In the genomic region with DNA sequence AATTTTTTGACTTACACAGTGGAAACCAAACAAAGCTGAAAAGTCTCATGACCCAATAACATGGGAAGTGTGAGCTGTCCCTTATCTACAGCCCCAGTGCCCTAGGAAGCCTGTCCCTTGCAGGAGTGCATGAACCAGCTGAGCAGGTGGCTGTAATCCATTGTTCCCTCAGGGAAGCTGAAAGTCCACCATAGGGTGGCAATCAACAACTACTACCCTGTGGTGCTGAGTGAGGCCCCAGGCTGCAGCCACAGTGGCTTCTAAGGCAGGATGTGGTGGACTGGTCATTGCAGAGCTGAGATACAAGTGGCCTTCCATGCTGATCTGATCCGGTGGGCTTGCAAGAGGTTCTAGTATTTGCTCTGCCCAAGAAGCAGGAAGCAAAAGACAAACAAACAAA, we compare ENCODE assay signal across 31 mouse cellular contexts. TPM values are rescaled to one million over a fixed set of nuclear protein-coding genes. Genes with fewer than 3 reads are reported as not detected.
DNase-seq lines count a peak whose midpoint lies in the region; ATAC-seq lines count a peak whose summit lies in the region.
"Had no signal": no experiment of that assay in that cellular context is flagged by ENCODE, and none has a peak within 500 bp of the region (broad histone marks: within the 10 kb centered on the region; RNA-seq: fewer than 3 reads in every experiment).

No protein-coding gene starts in this region.

- H3K27me3 ChIP-seq in intestine, embryonic 15.5 days (replicated peaks) = 0 out of 2 replicates have a peak, but pooled peaks cover 2% of the 10 kb centered on the region
- H3K27me3 ChIP-seq in stomach, embryonic 16.5 days (ENCODE audit: control insufficient read depth, insufficient read depth, low read length) = no peaks in the 10 kb centered on the region
- H3K27me3 ChIP-seq in hindbrain, embryonic 11.5 days (ENCODE audit: control insufficient read depth, insufficient read depth, low read length) = no peaks in the 10 kb centered on the region
- H3K27me3 ChIP-seq: embryonic facial prominence, embryonic 12.5 days; heart, embryonic 12.5 days; hindbrain, embryonic 15.5 days; limb, embryonic 12.5 days; liver, embryonic 13.5 days had no signal

- H3K9ac ChIP-seq in intestine, embryonic 15.5 days = no peak overlapping the region
- H3K9ac ChIP-seq in stomach, embryonic 16.5 days (ENCODE audit: low read length) = no peak overlapping the region
- H3K9ac ChIP-seq in hindbrain, embryonic 11.5 days (ENCODE audit: low read depth, low read length) = no peak overlapping the region
- H3K9ac ChIP-seq: embryonic facial prominence, embryonic 12.5 days; heart, embryonic 12.5 days; hindbrain, embryonic 15.5 days; limb, embryonic 12.5 days; liver, embryonic 13.5 days had no signal

- peak; percentile 84 for ATAC-seq in intestine, embryonic 15.5 days
- ATAC-seq in stomach, embryonic 16.5 days (ENCODE audit: insufficient read depth, low FRiP score) = peak; percentile 40; the same call in 1 of the 2 replicates
- ATAC-seq in hindbrain, embryonic 11.5 days (ENCODE audit: low FRiP score) = no peak
- ATAC-seq: forebrain, embryonic 14.5 days; inflammation-experienced regulatory T-cells, adult 6 months; midbrain, embryonic 16.5 days had no signal

- no peak overlapping the region for H3K4me2 ChIP-seq in intestine, embryonic 15.5 days (replicated peaks)
- no peak overlapping the region for H3K4me2 ChIP-seq in stomach, embryonic 16.5 days (ENCODE audit: low read depth, low read length)
- H3K4me2 ChIP-seq in hindbrain, embryonic 11.5 days (replicated peaks; ENCODE audit: low read depth, low read length) = no peak overlapping the region
- H3K4me2 ChIP-seq: embryonic facial prominence, embryonic 12.5 days; heart, embryonic 12.5 days; hindbrain, embryonic 15.5 days; limb, embryonic 12.5 days; liver, embryonic 13.5 days; midbrain, embryonic 11.5 days had no signal

- no peaks in the 10 kb centered on the region for H3K9me3 ChIP-seq in intestine, embryonic 15.5 days
- no peaks in the 10 kb centered on the region for H3K9me3 ChIP-seq in stomach, embryonic 16.5 days (replicated peaks; ENCODE audit: control insufficient read depth, low read length)
- no peaks in the 10 kb centered on the region for H3K9me3 ChIP-seq in hindbrain, embryonic 11.5 days (ENCODE audit: control insufficient read depth, low read length)
- H3K9me3 ChIP-seq: embryonic facial prominence, embryonic 12.5 days; G1E; hindbrain, embryonic 15.5 days; liver, embryonic 13.5 days had no signal

- H3K79me2 ChIP-seq in macrophage (ENCODE audit: inconsistent target) = peaks cover 40% of the 10 kb centered on the region

- H3K4me1 ChIP-seq in intestine, embryonic 15.5 days (replicated peaks) = no peaks in the 10 kb centered on the region
- no peaks in the 10 kb centered on the region for H3K4me1 ChIP-seq in stomach, embryonic 16.5 days (ENCODE audit: control insufficient read depth, insufficient read depth, low read length)
- H3K4me1 ChIP-seq in hindbrain, embryonic 11.5 days (replicated peaks; ENCODE audit: control insufficient read depth, insufficient read depth, low read length) = no peaks in the 10 kb centered on the region
- H3K4me1 ChIP-seq: embryonic facial prominence, embryonic 12.5 days; heart, embryonic 12.5 days; hindbrain, embryonic 15.5 days; limb, embryonic 12.5 days; liver, embryonic 13.5 days had no signal

- 58% methylated on average over 1 of the region's 1 CpGs for WGBS in intestine, embryonic 15.5 days
- WGBS in macrophage (ENCODE audit: missing documents) = 11% methylated on average over 1 of the region's 1 CpGs
- WGBS in stomach, embryonic 16.5 days = 65% methylated on average over 1 of the region's 1 CpGs
- 61% methylated on average over 1 of the region's 1 CpGs for WGBS in hindbrain, embryonic 11.5 days

- DNase-seq in heart, adult 11 months = peak; percentile 84
- DNase-seq in heart, postnatal 10 days = no peak
- no peak for DNase-seq in gastrocnemius, adult 18-20 months (ENCODE audit: low spot score)
- DNase-seq in hindbrain, embryonic 11.5 days (ENCODE audit: low spot score) = no peak
- DNase-seq in lung, postnatal 36 days = no peak
- DNase-seq: adrenal gland, adult 8-10 months; cerebellum, adult 11 months; cerebellum, adult 9-10 months; cerebellum, postnatal 36 days; gastrocnemius, adult 2 months; gastrocnemius, postnatal 36 days; heart, adult 2 months; kidney, adult 9 months; kidney, postnatal 25 days; liver, embryonic 13.5 days; retina, postnatal 1 day; right cerebral cortex, postnatal 14 days; thymus, adult 2 months; thymus, postnatal 4 days had no signal

- no peak overlapping the region for H3K27ac ChIP-seq in intestine, embryonic 15.5 days
- H3K27ac ChIP-seq in macrophage = peak overlapping the region; percentile 97
- H3K27ac ChIP-seq in stomach, embryonic 16.5 days (ENCODE audit: low read length) = no peak overlapping the region
- H3K27ac ChIP-seq in hindbrain, embryonic 11.5 days (ENCODE audit: low read depth, low read length) = no peak overlapping the region
- H3K27ac ChIP-seq: embryonic facial prominence, embryonic 12.5 days; gastrocnemius, adult 2 months; heart, adult 2 months; hindbrain, embryonic 15.5 days; limb, embryonic 12.5 days; liver, embryonic 13.5 days had no signal

- no peak overlapping the region for H3K4me3 ChIP-seq in intestine, embryonic 15.5 days (replicated peaks)
- H3K4me3 ChIP-seq in macrophage (ENCODE audit: inconsistent target) = no peak overlapping the region
- H3K4me3 ChIP-seq in stomach, embryonic 16.5 days (replicated peaks; ENCODE audit: low read length) = no peak overlapping the region
- H3K4me3 ChIP-seq in hindbrain, embryonic 11.5 days (ENCODE audit: low read depth, low read length) = no peak overlapping the region
- H3K4me3 ChIP-seq: embryonic facial prominence, embryonic 12.5 days; gastrocnemius, adult 2 months; heart, adult 2 months; heart, embryonic 12.5 days; hindbrain, embryonic 15.5 days; limb, embryonic 12.5 days; liver, embryonic 13.5 days had no signal

- intact Hi-C loops in heart, postnatal 10 days (cut with DNase I) = loop anchor here (5.0 kb wide), 1 partner anchor 49 kb away; no protein-coding TSS in a partner anchor

- no peaks in the 10 kb centered on the region for H3K36me3 ChIP-seq in intestine, embryonic 15.5 days
- H3K36me3 ChIP-seq in macrophage (ENCODE audit: inconsistent target) = no peaks in the 10 kb centered on the region
- no peaks in the 10 kb centered on the region for H3K36me3 ChIP-seq in stomach, embryonic 16.5 days (ENCODE audit: control insufficient read depth, insufficient read depth, low read length)
- no peaks in the 10 kb centered on the region for H3K36me3 ChIP-seq in hindbrain, embryonic 11.5 days (ENCODE audit: control insufficient read depth, insufficient read depth, low read length)
- H3K36me3 ChIP-seq: embryonic facial prominence, embryonic 12.5 days; heart, embryonic 12.5 days; hindbrain, embryonic 15.5 days; limb, embryonic 12.5 days; liver, embryonic 13.5 days had no signal

RNA-seq across cellular contexts. Expression of a gene that starts 1.8 kb away (rescaled TPM):
- 1 to 10 TPM; 4.6 to 4.8 TPM for total RNA-seq in heart, postnatal 10 days (2021)
- polyA plus RNA-seq in intestine, embryonic 15.5 days (2015; fragmentation: Nextera tagmentation; extraction: Ambion mirVana) = 2.4 TPM in 2 replicates
- total RNA-seq in macrophage (2018; cell fraction: chromatin; rRNA removed) = 100 to 1,000 TPM in 11 of 26 experiments, 10 to 100 TPM in 15; 18.9 to 297 (median 75.1) TPM
- total RNA-seq in macrophage (2018; cell fraction: cytosol; rRNA removed) = 100 to 1,000 TPM; 105 to 683 (median 289) TPM
- total RNA-seq in macrophage (2018; cell fraction: nucleus; rRNA removed) = 100 to 1,000 TPM; 102 to 954 (median 358) TPM
- 254 to 928 TPM (median 285 TPM) in 3 replicates for polyA plus RNA-seq in macrophage (2018)
- polyA plus RNA-seq in stomach, embryonic 16.5 days (2015; fragmentation: Nextera tagmentation; extraction: Ambion mirVana) = 4.6 and 4.8 TPM in 2 replicates
- 1 to 10 TPM; 1.5 to 2.3 TPM for total RNA-seq in gastrocnemius, adult 18-20 months (2021)
- 0.46 and 1.3 TPM in 2 replicates for polyA plus RNA-seq in hindbrain, embryonic 11.5 days (2014; fragmentation: Nextera tagmentation; extraction: Ambion mirVana)
- polyA plus RNA-seq: G1E had no signal

RNA-seq across cellular contexts. Expression of a gene that starts 12.3 kb away (rescaled TPM):
- total RNA-seq in heart, postnatal 10 days (2021) = 10 to 100 TPM; 15.6 to 15.7 TPM
- polyA plus RNA-seq in intestine, embryonic 15.5 days (2015; fragmentation: Nextera tagmentation; extraction: Ambion mirVana) = 16.4 and 16.6 TPM in 2 replicates
- total RNA-seq in macrophage (2018; cell fraction: chromatin; rRNA removed) = 10 to 100 TPM; 11.6 to 72.8 (median 39.4) TPM
- total RNA-seq in macrophage (2018; cell fraction: cytosol; rRNA removed) = 10 to 100 TPM in 4 of 26 experiments, 1 to 10 TPM in 22; 5.9 to 11.6 (median 8.4) TPM
- total RNA-seq in macrophage (2018; cell fraction: nucleus; rRNA removed) = 10 to 100 TPM; 10.3 to 35.9 (median 25.5) TPM
- polyA plus RNA-seq in macrophage (2018) = 1.9 to 10.1 TPM (median 7.4 TPM) in 3 replicates
- polyA plus RNA-seq in stomach, embryonic 16.5 days (2015; fragmentation: Nextera tagmentation; extraction: Ambion mirVana) = 11.8 and 12.8 TPM in 2 replicates
- 10 to 100 TPM; 14.2 to 14.3 TPM for total RNA-seq in gastrocnemius, adult 18-20 months (2021)
- 11.0 and 13.8 TPM in 2 replicates for polyA plus RNA-seq in hindbrain, embryonic 11.5 days (2014; fragmentation: Nextera tagmentation; extraction: Ambion mirVana)

RNA-seq across cellular contexts. Expression of a gene that starts 17.1 kb away (rescaled TPM):
- total RNA-seq in heart, postnatal 10 days (2021) = under 1 TPM; 0.38 to 0.50 TPM
- 0.13 and 0.23 TPM in 2 replicates for polyA plus RNA-seq in intestine, embryonic 15.5 days (2015; fragmentation: Nextera tagmentation; extraction: Ambion mirVana)
- 1 to 10 TPM; 1.3 to 9.4 (median 4.6) TPM for total RNA-seq in macrophage (2018; cell fraction: chromatin; rRNA removed)
- total RNA-seq in macrophage (2018; cell fraction: cytosol; rRNA removed) = 1 to 10 TPM; 2.3 to 7.1 (median 4.2) TPM
- total RNA-seq in macrophage (2018; cell fraction: nucleus; rRNA removed) = 10 to 100 TPM in 8 of 26 experiments, 1 to 10 TPM in 18; 4.5 to 18.7 (median 8.2) TPM
- polyA plus RNA-seq in macrophage (2018) = 5.3 to 5.8 TPM (median 5.7 TPM) in 3 replicates
- 0.21 and 0.30 TPM in 2 replicates for polyA plus RNA-seq in stomach, embryonic 16.5 days (2015; fragmentation: Nextera tagmentation; extraction: Ambion mirVana)
- total RNA-seq in gastrocnemius, adult 18-20 months (2021) = under 1 TPM; 0.25 to 0.26 TPM
- polyA plus RNA-seq in hindbrain, embryonic 11.5 days (2014; fragmentation: Nextera tagmentation; extraction: Ambion mirVana) = 0.04 and 0.11 TPM in 2 replicates
- polyA plus RNA-seq: embryonic facial prominence, embryonic 12.5 days; forebrain, embryonic 14.5 days; limb, embryonic 12.5 days had no signal

RNA-seq across cellular contexts. Expression of a gene that starts 25.5 kb away (rescaled TPM):
- 10 to 100 TPM; 38.2 to 39.1 TPM for total RNA-seq in heart, postnatal 10 days (2021)
- 23.3 and 24.7 TPM in 2 replicates for polyA plus RNA-seq in intestine, embryonic 15.5 days (2015; fragmentation: Nextera tagmentation; extraction: Ambion mirVana)
- 100 to 1,000 TPM; 304 to 896 (median 675) TPM for total RNA-seq in macrophage (2018; cell fraction: chromatin; rRNA removed)
- 10 to 100 TPM; 52.8 to 97.2 (median 73.4) TPM for total RNA-seq in macrophage (2018; cell fraction: cytosol; rRNA removed)
- 100 to 1,000 TPM; 161 to 339 (median 237) TPM for total RNA-seq in macrophage (2018; cell fraction: nucleus; rRNA removed)
- 99.0 to 183 TPM (median 120 TPM) in 3 replicates for polyA plus RNA-seq in macrophage (2018)
- polyA plus RNA-seq in stomach, embryonic 16.5 days (2015; fragmentation: Nextera tagmentation; extraction: Ambion mirVana) = 16.7 and 18.8 TPM in 2 replicates
- total RNA-seq in gastrocnemius, adult 18-20 months (2021) = 10 to 100 TPM; 35.7 to 38.9 TPM
- polyA plus RNA-seq in hindbrain, embryonic 11.5 days (2014; fragmentation: Nextera tagmentation; extraction: Ambion mirVana) = 18.2 and 19.2 TPM in 2 replicates

RNA-seq across cellular contexts. Expression of a gene that starts 39.3 kb away (rescaled TPM):
- total RNA-seq in heart, postnatal 10 days (2021) = 1 to 10 TPM; 7.5 to 9.9 TPM
- 21.8 and 34.2 TPM in 2 replicates for polyA plus RNA-seq in intestine, embryonic 15.5 days (2015; fragmentation: Nextera tagmentation; extraction: Ambion mirVana)
- 10 to 100 TPM; 11.2 to 62.8 (median 36.9) TPM for total RNA-seq in macrophage (2018; cell fraction: chromatin; rRNA removed)
- 10 to 100 TPM; 12.6 to 26.7 (median 21.6) TPM for total RNA-seq in macrophage (2018; cell fraction: cytosol; rRNA removed)
- total RNA-seq in macrophage (2018; cell fraction: nucleus; rRNA removed) = 10 to 100 TPM; 12.5 to 46.6 (median 31.2) TPM
- polyA plus RNA-seq in macrophage (2018) = 11.6 to 20.4 TPM (median 18.5 TPM) in 3 replicates
- 34.3 and 36.6 TPM in 2 replicates for polyA plus RNA-seq in stomach, embryonic 16.5 days (2015; fragmentation: Nextera tagmentation; extraction: Ambion mirVana)
- total RNA-seq in gastrocnemius, adult 18-20 months (2021) = 1 to 10 TPM; 3.9 to 4.4 TPM
- polyA plus RNA-seq in hindbrain, embryonic 11.5 days (2014; fragmentation: Nextera tagmentation; extraction: Ambion mirVana) = 7.9 and 9.1 TPM in 2 replicates

Comparison
In these comparisons a context has a peak if more than half of its experiments do, and no peak if none do; other contexts are left out.
1. RNA of a gene that starts 1.8 kb away (polyA plus RNA-seq): 254 to 928 TPM in macrophage; 4.6 to 4.8 TPM in stomach, embryonic 16.5 days, 2.4 TPM in intestine, embryonic 15.5 days and 0.46 to 1.3 TPM in hindbrain, embryonic 11.5 days; every median in the first group is over 10 times any median in the second.